ENCODE assay signal across 8 mouse cellular contexts in genomic region chr16:38091706-38092105, GRCm38 (mm10). TPM values are rescaled to one million over a fixed set of nuclear protein-coding genes. Genes with fewer than 3 reads are reported as not detected.
A peak's percentile ranks its signal among the peaks of the same experiment; 100 is the strongest.
DNase-seq lines count a peak whose midpoint lies in the region; ATAC-seq and TF ChIP-seq lines count a peak whose summit lies in the region.

No protein-coding gene starts in this region.

- no peak for DNase-seq in kidney, adult 2 months
- DNase-seq in c-Kit-positive CD71-positive TER-119-positive erythroid progenitor cells, embryonic 14.5 days (ENCODE audit: low spot score), result peak; percentile 11
- DNase-seq in hindbrain, embryonic 14.5 days (ENCODE audit: low spot score), result no peak
- no peak for DNase-seq in gastrocnemius, postnatal 4 days (ENCODE audit: low spot score in 2 of 2)
- DNase-seq in spleen, adult 18-20 months, result no peak

- H3K4me2 ChIP-seq in kidney, embryonic 14.5 days (replicated peaks; ENCODE audit: low read depth, low read length), result peak overlapping the region; percentile 85
- peak overlapping the region; percentile 68 for H3K4me2 ChIP-seq in hindbrain, embryonic 14.5 days (replicated peaks)
- peak overlapping the region; percentile 83 for H3K4me2 ChIP-seq in midbrain, embryonic 12.5 days (replicated peaks)

- H3K4me3 ChIP-seq in kidney, embryonic 14.5 days (ENCODE audit: low read length), result peak overlapping the region; percentile 87
- no peak overlapping the region; the same call in 1 of the 2 replicates for H3K4me3 ChIP-seq in kidney, adult 2 months (ENCODE audit: insufficient read depth, low read depth, low read length)
- peak overlapping the region; percentile 97 for H3K4me3 ChIP-seq in hindbrain, embryonic 14.5 days (replicated peaks; ENCODE audit: low read length)
- peak overlapping the region; percentile 95 for H3K4me3 ChIP-seq in midbrain, embryonic 12.5 days

- TF ChIP-seq CTCF in kidney, adult 2 months (conservative IDR thresholded peaks at IDR 0.05; ENCODE audit: insufficient read depth, insufficient read length, low read depth, low read length), result no peak

- no peaks in the 10 kb centered on the region for H3K27me3 ChIP-seq in kidney, embryonic 14.5 days (ENCODE audit: control insufficient read depth, insufficient read depth, low read length)
- H3K27me3 ChIP-seq in kidney, adult 2 months (replicated peaks; ENCODE audit: control insufficient read depth, insufficient read depth, low read length), result no peaks in the 10 kb centered on the region
- no peaks in the 10 kb centered on the region for H3K27me3 ChIP-seq in hindbrain, embryonic 14.5 days (ENCODE audit: control insufficient read depth, insufficient read depth, low read length)
- no peaks in the 10 kb centered on the region for H3K27me3 ChIP-seq in midbrain, embryonic 12.5 days

- no peaks in the 10 kb centered on the region for H3K9me3 ChIP-seq in kidney, embryonic 14.5 days (ENCODE audit: control insufficient read depth, low read length)
- no peaks in the 10 kb centered on the region for H3K9me3 ChIP-seq in hindbrain, embryonic 14.5 days (ENCODE audit: control insufficient read depth, low read length)
- H3K9me3 ChIP-seq in midbrain, embryonic 12.5 days, result no peaks in the 10 kb centered on the region

- H3K36me3 ChIP-seq in kidney, embryonic 14.5 days (ENCODE audit: control insufficient read depth, insufficient read depth, low read length), result peaks cover 2% of the 10 kb centered on the region; the same call in 1 of the 2 replicates
- no peaks in the 10 kb centered on the region for H3K36me3 ChIP-seq in kidney, adult 2 months (ENCODE audit: control insufficient read depth, insufficient read depth, low read length)
- 0 out of 2 replicates have a peak, but pooled peaks cover 3% of the 10 kb centered on the region for H3K36me3 ChIP-seq in hindbrain, embryonic 14.5 days (replicated peaks; ENCODE audit: control insufficient read depth, insufficient read depth)
- no peaks in the 10 kb centered on the region for H3K36me3 ChIP-seq in midbrain, embryonic 12.5 days

- no peak for TF ChIP-seq POLR2A in kidney, adult 2 months (IDR thresholded peaks at IDR 0.05; ENCODE audit: low read depth, low read length)

- peak overlapping the region; percentile 91; the same call in 1 of the 2 replicates for H3K9ac ChIP-seq in kidney, embryonic 14.5 days (ENCODE audit: low read depth, low read length)
- peak overlapping the region; percentile 99 for H3K9ac ChIP-seq in hindbrain, embryonic 14.5 days
- peak overlapping the region; percentile 96 for H3K9ac ChIP-seq in midbrain, embryonic 12.5 days (replicated peaks)

- 12% methylated on average over 5 of the region's 5 CpGs for WGBS in kidney, embryonic 14.5 days
- 4% methylated on average over 5 of the region's 5 CpGs for WGBS in kidney, adult 2 months
- 8% methylated on average over 5 of the region's 5 CpGs for WGBS in hindbrain, embryonic 14.5 days
- 22% methylated on average over 5 of the region's 5 CpGs for WGBS in midbrain, embryonic 12.5 days

- ATAC-seq in kidney, embryonic 14.5 days (ENCODE audit: low FRiP score, low TSS enrichment), result no peak
- no peak for ATAC-seq in hindbrain, embryonic 14.5 days (ENCODE audit: low FRiP score)
- no peak for ATAC-seq in midbrain, embryonic 12.5 days (ENCODE audit: low FRiP score, low read depth)
- no peak for ATAC-seq in megakaryocyte-erythroid progenitor cell, adult 5-6 weeks (replicated peaks; ENCODE audit: low FRiP score, low TSS enrichment, poor library complexity, severe bottlenecking)

- peaks cover 21% of the 10 kb centered on the region; the same call in 1 of the 2 replicates for H3K4me1 ChIP-seq in kidney, embryonic 14.5 days (ENCODE audit: control insufficient read depth, insufficient read depth, low read length)
- H3K4me1 ChIP-seq in kidney, adult 2 months (ENCODE audit: control insufficient read depth, insufficient read depth, low read length), result peaks cover 13% of the 10 kb centered on the region; the same call in 1 of the 2 replicates
- H3K4me1 ChIP-seq in hindbrain, embryonic 14.5 days (replicated peaks; ENCODE audit: control insufficient read depth, insufficient read depth, low read length), result peaks cover 41% of the 10 kb centered on the region
- H3K4me1 ChIP-seq in midbrain, embryonic 12.5 days, result peaks cover 34% of the 10 kb centered on the region

- H3K27ac ChIP-seq in kidney, embryonic 14.5 days (ENCODE audit: low read depth, low read length), result no peak overlapping the region
- no peak overlapping the region for H3K27ac ChIP-seq in kidney, adult 2 months (ENCODE audit: insufficient read depth, low read depth, low read length)
- H3K27ac ChIP-seq in hindbrain, embryonic 14.5 days, result no peak overlapping the region
- no peak overlapping the region for H3K27ac ChIP-seq in midbrain, embryonic 12.5 days (replicated peaks)

RNA-seq across cellular contexts. Expression of gene Gsk3b, which starts 2.9 kb away (rescaled TPM):
- polyA plus RNA-seq in kidney, embryonic 14.5 days (2014; fragmentation: Nextera tagmentation; extraction: Ambion mirVana), result 82.6 and 86.2 TPM in 2 replicates
- 10.1 and 12.0 TPM in 2 replicates for polyA plus RNA-seq in kidney, adult 2 months (2012; rRNA removed)
- 164 and 171 TPM in 2 replicates for polyA plus RNA-seq in hindbrain, embryonic 14.5 days (2014; fragmentation: Nextera tagmentation; extraction: Ambion mirVana)
- 145 and 156 TPM in 2 replicates for polyA plus RNA-seq in midbrain, embryonic 12.5 days (2016; fragmentation: Nextera tagmentation; extraction: Ambion mirVana)
- total RNA-seq in gastrocnemius, postnatal 4 days (2021), result 10 to 100 TPM; 65.9 to 72.9 TPM
- total RNA-seq in megakaryocyte-erythroid progenitor cell, adult 5-6 weeks (2014; fragmentation: Nextera tagmentation), result 34.1 and 54.9 TPM in 2 replicates
- 31.8 and 44.1 TPM in 2 replicates for total RNA-seq in megakaryocyte-erythroid progenitor cell, adult 5-6 weeks (2017)
